Mouse (Mus musculus): Measurements from ENCODE around the gene Tbpl2.

DNA sequence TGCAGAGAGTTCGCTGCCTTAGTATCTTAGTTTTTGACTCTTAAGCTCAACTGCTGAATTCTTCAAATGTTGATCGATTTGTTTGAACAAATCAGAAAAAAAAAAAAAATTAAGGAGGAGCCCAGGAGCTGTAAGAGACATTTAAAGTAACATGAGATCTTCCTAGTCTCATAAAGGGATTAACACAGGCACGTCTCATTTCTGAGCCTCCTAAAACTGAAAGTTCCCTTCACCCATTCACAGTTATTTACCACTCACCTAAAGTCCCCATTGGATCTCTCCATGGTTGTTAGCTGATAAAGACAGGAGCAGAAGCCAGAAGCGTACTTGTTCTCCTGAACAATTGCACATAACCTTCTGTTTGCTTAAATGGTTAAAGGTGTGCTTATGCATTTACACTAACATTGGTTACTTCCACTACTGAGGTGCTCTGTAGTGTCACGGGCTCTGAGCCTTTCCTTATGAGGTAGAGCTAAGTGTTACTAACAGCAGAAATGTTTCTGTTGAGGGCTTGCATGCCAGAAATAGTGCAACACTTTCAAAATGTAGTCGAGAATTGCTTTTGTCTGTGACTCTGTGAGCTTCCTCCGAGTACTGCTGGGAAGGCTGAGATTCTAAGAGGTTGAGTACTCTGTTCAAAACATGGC lies 46.9 kb downstream of the Tbpl2 start, which contains the start of gene Hnmt:
- TF ChIP-seq POLR2AphosphoS2 (IDR thresholded peaks at IDR 0.05; ENCODE audit: insufficient read length, low read depth) (no peak), MAX (IDR thresholded peaks at IDR 0.05; ENCODE audit: low read depth) (no peak), MYOD1 (IDR thresholded peaks at IDR 0.05; ENCODE audit: control insufficient read depth in 1 of 3, insufficient read length in 2 of 3, low read depth in 2 of 3) (no peak), CEBPB (IDR thresholded peaks at IDR 0.05; ENCODE audit: insufficient read depth, poor library complexity, severe bottlenecking) (no peak), POLR2A (IDR thresholded peaks at IDR 0.05; ENCODE audit: insufficient read length, low read depth) (no peak), USF1 (IDR thresholded peaks at IDR 0.05; ENCODE audit: low read depth) (no peak), TCF12 (IDR thresholded peaks at IDR 0.05; ENCODE audit: insufficient read depth, poor library complexity, severe bottlenecking) (no peak), MYOG (IDR thresholded peaks at IDR 0.05; ENCODE audit: control insufficient read depth in 1 of 3, insufficient read depth in 1 of 3, insufficient read length in 2 of 3, low read depth in 2 of 3) (no peak), TCF3 (IDR thresholded peaks at IDR 0.05; ENCODE audit: insufficient read length, low read depth) (no peak)

Measured in myocyte (in vitro differentiated cells).